Mouse (Mus musculus) heart, adult 2 months (tissue): ENCODE measurements around the gene B4galt3. TPM values are rescaled to one million over a fixed set of nuclear protein-coding genes. Genes with fewer than 3 reads are reported as not detected.
A peak's percentile ranks its signal among the peaks of the same experiment; 100 is the strongest.

Experiments used
- DNase-seq, 2 experiments: peaks; one replicate each; pipeline ENCODE4 v3.0.0; 2021
- H3K27ac ChIP-seq: fragments of 200-600 bp; 2 replicates; pipeline ENCODE4 v1.8.1; 2022
- H3K27me3 ChIP-seq: fragments of 200-500 bp; 2 replicates; pipeline ENCODE4 v1.6.1; 2012; ENCODE audit warnings: mild to moderate bottlenecking, low read length, inconsistent platforms, mixed read lengths; ENCODE audit not compliant: control insufficient read depth, insufficient read depth
- H3K36me3 ChIP-seq: fragments of 200-500 bp; 2 replicates; pipeline ENCODE4 v1.6.1; 2012; ENCODE audit warnings: low read length, inconsistent platforms; ENCODE audit not compliant: control insufficient read depth, insufficient read depth
- H3K4me1 ChIP-seq: fragments of 200-500 bp; 2 replicates; pipeline ENCODE4 v1.6.1; 2011; ENCODE audit warnings: low read length; ENCODE audit not compliant: control insufficient read depth, insufficient read depth
- H3K4me3 ChIP-seq: fragments of 200-600 bp; 2 replicates; pipeline ENCODE4 v1.8.1; 2022
- H3K79me2 ChIP-seq: fragments of 200-500 bp; replicated peaks from 2 replicates; pipeline ENCODE4 v1.6.1; 2012; ENCODE audit warnings: mild to moderate bottlenecking, inconsistent platforms, low read length, moderate library complexity, mixed read lengths; ENCODE audit not compliant: control insufficient read depth, insufficient read depth
- H3K9ac ChIP-seq: fragments of 200-500 bp; 2 replicates; pipeline ENCODE4 v1.6.1; 2012; ENCODE audit warnings: low read depth, mild to moderate bottlenecking, control low read depth, inconsistent platforms, low read length, mixed read lengths
- CTCF ChIP-seq: fragments of 200-600 bp; IDR thresholded peaks from 2 replicates; pipeline ENCODE4 v1.8.1; 2022; ENCODE audit warnings: antibody characterized with exemption, mild to moderate bottlenecking, moderate library complexity
- EP300 ChIP-seq: fragments of 200-500 bp; IDR thresholded peaks from 2 replicates; pipeline ENCODE4 v1.6.1; 2011; ENCODE audit warnings: low read depth, low read length, control low read depth; ENCODE audit not compliant: insufficient read depth
- POLR2A ChIP-seq: fragments of 200-500 bp; IDR thresholded peaks from 2 replicates; pipeline ENCODE4 v1.6.1; 2011; ENCODE audit warnings: mild to moderate bottlenecking, low read depth, low read length, control low read depth; ENCODE audit not compliant: insufficient read depth
- WGBS: fragments of 180-500 bp; shearing (Covaris S2); methylation state at CpG from one replicate; pipeline ENCODE4 v1.1.7; 2018; 5-methylcytosine and 5-hydroxymethylcytosine counted together
- intact Hi-C: fragments of 180-260 bp; cut with DNase I; formaldehyde crosslinking; loops from one replicate; pipeline ENCODE4 v1.15.1; 2025
- polyA plus RNA-seq: library from polyadenylated mRNA; depleted of rRNA; stranded (reverse); fragments of >200 nt; gene quantifications from 2 replicates; pipeline ENCODE4 v1.2.3, GENCODE M21; 2012
- total RNA-seq, 2 experiments: library from RNA; stranded (reverse); gene quantifications; 2 replicates each; pipeline ENCODE4 v1.2.3; 2021

Gene B4galt3
- total and polyA plus RNA-seq, 3 experiments: 16.4 to 41.9 (median 17.4) TPM

DNA sequence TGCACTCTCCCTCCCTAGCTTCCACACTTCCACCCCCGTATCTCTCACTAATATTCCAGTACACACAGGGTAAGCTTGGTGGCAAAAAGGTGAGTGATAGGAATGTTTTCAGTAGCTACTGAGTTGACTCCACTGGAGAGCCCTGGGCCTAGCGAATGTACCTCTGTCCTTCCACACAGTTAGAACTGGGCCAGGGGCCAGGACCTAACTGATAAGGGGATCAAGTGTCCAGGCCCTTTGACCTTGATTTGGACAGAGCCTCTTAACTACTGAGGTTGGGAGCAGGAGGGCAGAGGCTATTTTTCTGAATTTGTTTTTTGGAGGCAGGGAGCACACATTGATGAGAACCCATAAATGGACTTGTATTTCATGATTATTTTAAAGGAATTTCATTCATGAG is 46.3 kb upstream of the B4galt3 start:
- TF ChIP-seq CTCF (no peak), POLR2A (no peak), EP300 (no peak)
- H3K4me1 ChIP-seq: peaks cover 7% of the 10 kb centered on the region; the same call in 1 of the 2 replicates
- intact Hi-C loops: loop anchor here (1.0 to 5.0 kb wide), 4 partner anchors 15 to 104 kb away; partner anchors contain the start of gene Dedd
- DNase-seq: peak in 1 of 2 experiments; percentile 44
- H3K79me2 ChIP-seq: no peaks in the 10 kb centered on the region
- no peak overlapping the region for H3K4me3 ChIP-seq
- no peak overlapping the region for H3K27ac ChIP-seq
- no peaks in the 10 kb centered on the region for H3K36me3 ChIP-seq
- 53% methylated on average over 2 of the region's 2 CpGs for WGBS
- no peak overlapping the region for H3K9ac ChIP-seq
- H3K27me3 ChIP-seq: no peaks in the 10 kb centered on the region

DNA sequence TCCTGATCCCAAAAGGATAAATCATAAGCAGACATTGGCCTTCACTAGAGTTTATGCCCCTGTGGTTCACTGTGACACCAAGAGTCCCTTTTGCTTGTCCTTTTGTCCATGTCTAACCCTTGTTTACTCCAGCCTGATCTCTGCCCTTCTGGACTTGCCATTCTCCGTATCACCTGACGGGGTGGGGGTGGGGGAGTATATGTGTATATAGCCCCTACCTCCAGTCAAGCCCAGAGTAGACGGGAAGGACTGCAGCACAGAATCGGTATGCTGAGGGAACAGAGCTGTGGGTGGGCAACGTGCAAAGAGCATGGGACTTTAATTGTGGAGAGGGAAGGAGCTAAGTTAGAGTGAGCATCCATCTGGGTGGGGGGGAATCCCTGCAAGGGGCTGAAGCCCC is 45.3 kb upstream of the B4galt3 start, which contains the start of gene Apoa2:
Apoa2 (plus strand) TSS at position 198 of the 400 bp plus-strand sequence.
- H3K27me3 ChIP-seq: no peaks in the 10 kb centered on the region
- H3K9ac ChIP-seq: no peak within 1 kb of the TSS
- WGBS: 84% methylated on average over 5 of the region's 5 CpGs
- no peak within 1 kb of the TSS for H3K4me3 ChIP-seq
- no peaks in the 10 kb centered on the region for H3K36me3 ChIP-seq
- no peaks in the 10 kb centered on the region for H3K79me2 ChIP-seq
- DNase-seq: no peak
- intact Hi-C loops: loop anchor here (5.0 kb wide), 1 partner anchor 102 kb away; the partner anchor contains the start of gene Dedd
- H3K4me1 ChIP-seq: peaks cover 7% of the 10 kb centered on the region; the same call in 1 of the 2 replicates
- H3K27ac ChIP-seq: no peak within 1 kb of the TSS
- TF ChIP-seq CTCF (no peak), EP300 (no peak), POLR2A (no peak)

DNA sequence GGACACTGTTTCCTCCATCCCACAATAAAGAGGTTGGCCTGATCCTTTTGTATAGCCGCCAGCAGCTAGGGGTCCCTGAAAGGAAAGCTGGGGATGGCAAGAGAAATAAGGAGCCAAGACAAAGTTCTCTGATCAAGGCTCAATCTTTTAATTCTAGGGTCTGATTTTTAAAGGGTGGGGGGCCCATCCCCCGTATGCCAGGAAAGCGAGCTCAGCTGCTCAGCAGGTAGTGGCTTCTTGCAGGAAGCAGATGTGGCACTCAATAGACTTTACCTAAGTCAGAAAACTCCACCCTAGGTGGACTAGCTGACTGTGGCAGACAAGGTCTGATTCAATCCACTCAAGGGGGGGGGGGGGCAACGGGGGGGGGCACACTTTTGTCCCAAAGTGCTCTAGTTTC is 43.3 kb upstream of the B4galt3 start:
- Histone ChIP-seq H3K79me2 (no peaks in the 10 kb centered on the region), H3K27me3 (no peaks in the 10 kb centered on the region), H3K9ac (no peak overlapping the region), H3K4me3 (no peak overlapping the region), H3K27ac (no peak overlapping the region), H3K4me1 (peaks cover 4% of the 10 kb centered on the region; the same call in 1 of the 2 replicates), H3K36me3 (no peaks in the 10 kb centered on the region)
- 61% methylated on average over 4 of the region's 4 CpGs for WGBS
- DNase-seq: no peak
- intact Hi-C loops: no loop called here
- no peak for TF ChIP-seq EP300
- no peak for TF ChIP-seq CTCF
- TF ChIP-seq POLR2A: no peak

- DNase-seq: no peak
- intact Hi-C loops: no loop called here
- H3K79me2 ChIP-seq: no peaks in the 10 kb centered on the region
- H3K4me3 ChIP-seq: no peak overlapping the region
- no peak overlapping the region for H3K27ac ChIP-seq
- no peaks in the 10 kb centered on the region for H3K36me3 ChIP-seq
- WGBS: 91% methylated on average over 1 of the region's 1 CpGs
- H3K9ac ChIP-seq: no peak overlapping the region
- peaks cover 4% of the 10 kb centered on the region for H3K4me1 ChIP-seq
- no peak for TF ChIP-seq POLR2A
- TF ChIP-seq CTCF: no peak
- TF ChIP-seq EP300: no peak
- no peaks in the 10 kb centered on the region for H3K27me3 ChIP-seq
These were observed 42.2 kb upstream of the B4galt3 start for GRCm38 (mm10) chr1:171227879-171228278.

DNA sequence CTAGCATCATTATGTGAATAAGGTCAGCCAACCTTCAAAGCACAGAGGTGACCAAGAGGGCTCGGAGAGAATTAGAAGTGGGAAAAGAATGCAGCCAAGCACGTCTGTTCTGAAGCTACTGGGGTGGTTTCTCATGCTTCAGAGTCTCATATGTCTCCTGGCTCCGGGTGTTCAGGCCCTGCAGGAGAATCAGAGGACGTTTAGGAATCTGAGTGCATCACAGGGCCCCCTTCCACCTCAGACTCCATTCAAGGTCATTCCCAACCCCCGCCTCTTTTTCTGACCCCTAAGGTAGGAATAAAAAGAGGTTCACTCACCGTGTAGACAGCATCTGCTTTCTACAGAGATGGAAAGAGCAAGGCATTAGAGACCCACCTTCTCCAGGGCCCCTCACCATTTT is 40.4 kb upstream of the B4galt3 start:
- no peak for DNase-seq
- Histone ChIP-seq H3K79me2 (no peaks in the 10 kb centered on the region), H3K4me3 (no peak overlapping the region), H3K4me1 (no peaks in the 10 kb centered on the region; the same call in none of the 2 replicates), H3K27ac (no peak overlapping the region), H3K27me3 (no peaks in the 10 kb centered on the region), H3K36me3 (no peaks in the 10 kb centered on the region), H3K9ac (no peak overlapping the region)
- 81% methylated on average over 6 of the region's 6 CpGs for WGBS
- intact Hi-C loops: no loop called here
- TF ChIP-seq POLR2A: no peak
- no peak for TF ChIP-seq EP300
- TF ChIP-seq CTCF: no peak

DNA sequence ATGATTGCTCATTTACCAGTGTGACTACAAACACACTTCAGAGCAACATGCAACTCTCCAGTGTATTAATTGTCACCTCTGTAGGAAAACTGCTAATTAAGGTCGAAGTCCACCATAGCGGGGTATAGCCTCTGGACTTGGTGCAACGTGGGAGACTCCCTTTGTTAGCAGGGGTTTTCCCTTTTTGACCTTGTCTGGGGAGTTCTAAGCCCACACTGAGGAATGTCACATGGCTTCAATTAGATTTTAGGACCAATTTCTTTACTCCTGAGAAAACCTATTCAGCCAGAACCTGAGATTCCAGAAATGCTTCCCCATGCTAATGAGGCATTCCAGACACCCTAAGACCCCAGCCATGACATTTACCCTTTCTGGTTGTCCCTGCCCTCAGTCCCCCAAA is 39.9 kb upstream of the B4galt3 start:
- Histone ChIP-seq H3K9ac (no peak overlapping the region), H3K36me3 (peaks cover 2% of the 10 kb centered on the region; the same call in 1 of the 2 replicates), H3K4me3 (no peak overlapping the region), H3K4me1 (no peaks in the 10 kb centered on the region; the same call in none of the 2 replicates), H3K79me2 (no peaks in the 10 kb centered on the region), H3K27me3 (no peaks in the 10 kb centered on the region), H3K27ac (no peak overlapping the region)
- WGBS: 88% methylated on average over 3 of the region's 3 CpGs
- intact Hi-C loops: no loop called here
- TF ChIP-seq EP300 (no peak), POLR2A (no peak), CTCF (no peak)
- no peak for DNase-seq

DNA sequence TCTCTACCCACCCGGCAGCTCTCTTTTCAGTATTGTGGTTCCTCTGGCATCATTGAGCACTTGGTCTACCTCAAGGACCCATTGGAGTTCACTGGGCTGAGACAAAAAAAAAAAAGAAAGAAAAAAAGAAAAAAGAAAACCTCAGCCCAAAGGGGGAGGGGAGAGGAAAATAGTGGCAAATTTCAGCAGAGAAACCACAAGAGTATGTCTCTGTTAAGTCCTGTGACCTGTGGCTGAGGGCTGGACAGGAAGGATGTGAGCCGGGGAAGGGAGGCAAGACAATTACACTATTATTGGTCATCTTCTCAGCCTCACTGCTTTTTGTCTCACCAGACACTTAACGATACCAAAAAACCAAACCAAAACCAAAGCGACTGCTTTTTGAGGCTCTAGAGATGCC is 38.3 kb upstream of the B4galt3 start:
- no peaks in the 10 kb centered on the region; the same call in none of the 2 replicates for H3K4me1 ChIP-seq
- intact Hi-C loops: no loop called here
- peaks cover 12% of the 10 kb centered on the region for H3K36me3 ChIP-seq
- no peak for DNase-seq
- no peak overlapping the region for H3K4me3 ChIP-seq
- H3K9ac ChIP-seq: no peak overlapping the region
- H3K27ac ChIP-seq: peak overlapping the region; percentile 7; the same call in 1 of the 2 replicates
- TF ChIP-seq POLR2A (no peak), CTCF (no peak), EP300 (no peak)
- H3K79me2 ChIP-seq: no peaks in the 10 kb centered on the region
- no peaks in the 10 kb centered on the region for H3K27me3 ChIP-seq
- 43% methylated on average over 4 of the region's 4 CpGs for WGBS
